Mouse (Mus musculus) brain, embryonic 14.5 days (tissue): Measurements from ENCODE around the gene Aph1c.

ENCODE experiments used
- CTCF ChIP-seq: fragments of 200-500 bp; IDR thresholded peaks from 2 replicates; pipeline ENCODE4 v1.5.1; 2012; ENCODE audit warnings: inconsistent platforms, mild to moderate bottlenecking, moderate library complexity, borderline replicate concordance; ENCODE audit not compliant: insufficient read depth, insufficient read length; ENCODE audit errors: extremely low read depth
- POLR2A ChIP-seq: fragments of 200-500 bp; IDR thresholded peaks from 2 replicates; pipeline ENCODE4 v1.6.1; 2012; ENCODE audit warnings: mild to moderate bottlenecking, inconsistent platforms, borderline replicate concordance; ENCODE audit not compliant: poor library complexity, insufficient read depth, insufficient read length, severe bottlenecking; ENCODE audit errors: extremely low read depth

- TF ChIP-seq CTCF (no peak), POLR2A (no peak)
Observed at GRCm38 (mm10) chr9:66833851-66834250, 675 bp downstream of the Aph1c start.
